Mouse (Mus musculus) midbrain, embryonic 16.5 days (tissue): Measurements from ENCODE around the gene Gm614. TPM values are rescaled to one million over a fixed set of nuclear protein-coding genes. Genes with fewer than 3 reads are reported as not detected.
A peak's percentile ranks its signal among the peaks of the same experiment; 100 is the strongest.

Experiments used
- ATAC-seq: fragments of 200-750 bp; cut with Nextera tagmentation; 2 replicates; pipeline ENCODE4 v1.8.0; 2017; ENCODE audit warnings: moderate TSS enrichment
- H3K27ac ChIP-seq: fragments of 300-500 bp; sonication (generic); 2 replicates; pipeline ENCODE4 v1.5.1; 2014; ENCODE audit warnings: mild to moderate bottlenecking, low read length, mixed read lengths
- H3K27me3 ChIP-seq: fragments of 300-500 bp; sonication (generic); 2 replicates; pipeline ENCODE4 v1.6.1; 2014; ENCODE audit warnings: low read depth, low read length, mixed read lengths; ENCODE audit not compliant: control insufficient read depth, insufficient read depth
- H3K36me3 ChIP-seq: fragments of 300-500 bp; sonication (generic); 2 replicates; pipeline ENCODE4 v1.6.1; 2014; ENCODE audit warnings: mild to moderate bottlenecking, low read length, moderate library complexity, mixed read lengths; ENCODE audit not compliant: control insufficient read depth, insufficient read depth
- H3K4me1 ChIP-seq: fragments of 300-500 bp; sonication (generic); 2 replicates; pipeline ENCODE4 v1.6.1; 2014; ENCODE audit warnings: mild to moderate bottlenecking, low read length, mixed read lengths; ENCODE audit not compliant: control insufficient read depth, insufficient read depth
- H3K4me2 ChIP-seq: fragments of 300-500 bp; sonication (generic); 2 replicates; pipeline ENCODE4 v1.6.1; 2014; ENCODE audit warnings: mild to moderate bottlenecking, low read length, mixed read lengths
- H3K4me3 ChIP-seq: fragments of 300-500 bp; sonication (generic); 2 replicates; pipeline ENCODE4 v1.5.1; 2014; ENCODE audit warnings: low read depth, mild to moderate bottlenecking, low read length, moderate library complexity, mixed read lengths
- H3K9ac ChIP-seq: fragments of 300-500 bp; sonication (generic); 2 replicates; pipeline ENCODE4 v1.6.1; 2014; ENCODE audit warnings: low read depth, low read length, mixed read lengths
- H3K9me3 ChIP-seq: fragments of 300-500 bp; sonication (generic); replicated peaks from 2 replicates; pipeline ENCODE4 v1.6.1; 2014; ENCODE audit warnings: mild to moderate bottlenecking, low read length, mixed read lengths; ENCODE audit not compliant: control insufficient read depth, poor library complexity, severe bottlenecking
- WGBS: fragments of 180-500 bp; shearing (Covaris S2); extraction: QIAGEN DNeasy Blood & Tissue Kit; methylation state at CpG from one replicate; pipeline ENCODE4 v1.1.7; 2014; 5-methylcytosine and 5-hydroxymethylcytosine counted together
- polyA plus RNA-seq: library from polyadenylated mRNA; unstranded; fragments of >200 nt; fragmentation: Nextera tagmentation; extraction: Ambion mirVana; gene quantifications from 2 replicates; pipeline ENCODE4 v1.2.1, GENCODE M21; 2015

Gm614 gene
- polyA plus RNA-seq, 1 experiment from 2014 or later = not detected

- H3K4me1 ChIP-seq = peaks cover 5% of the 10 kb centered on the region
Measured at GRCm38 (mm10) chrX:101221834-101222795, 41.7 kb downstream of the Gm614 start, which contains the start of gene Snx12. Snx12 (minus strand) TSS chrX:101222563.

More at GRCm38 (mm10) chrX:101221834-101222795, 41.7 kb downstream of the Gm614 start, which contains the start of gene Snx12:
- 16% methylated on average over 51 of the region's 55 CpGs for WGBS
- Histone ChIP-seq H3K4me2 (peak within 1 kb of the TSS; percentile 65), H3K27ac (peak within 1 kb of the TSS; percentile 83), H3K9me3 (no peaks in the 10 kb centered on the region), H3K9ac (peak within 1 kb of the TSS; percentile 65), H3K4me3 (peak within 1 kb of the TSS; percentile 57), H3K27me3 (no peaks in the 10 kb centered on the region), H3K36me3 (no peaks in the 10 kb centered on the region)
- ATAC-seq = peak; percentile 98

Other genes starting within 250 kb of the Gm614 start
- 0.10 and 0.11 TPM in 2 replicates for gene Tex11, start 204.3 kb downstream of the Gm614 start, polyA plus RNA-seq
- gene Slc7a3, start 178.0 kb downstream of the Gm614 start, polyA plus RNA-seq = 9.3 and 20.2 TPM in 2 replicates
- gene Snx12, start 41.4 kb downstream of the Gm614 start, polyA plus RNA-seq = 47.9 and 49.5 TPM in 2 replicates
- 0.57 and 0.65 TPM in 2 replicates for gene Foxo4, start 9.5 kb downstream of the Gm614 start, polyA plus RNA-seq
- 5.6 and 5.7 TPM in 2 replicates for gene Il2rg, start 4.3 kb upstream of the Gm614 start, polyA plus RNA-seq
- gene Gm20489, start 5.0 kb upstream of the Gm614 start, polyA plus RNA-seq = not detected in 2 replicates
- gene Med12, start 10.0 kb upstream of the Gm614 start, polyA plus RNA-seq = 24.4 and 26.0 TPM in 2 replicates
- gene Nlgn3, start 35.2 kb upstream of the Gm614 start, polyA plus RNA-seq = 90.9 and 94.7 TPM in 2 replicates
- 1.3 TPM in 2 replicates for gene Gjb1, start 112.4 kb upstream of the Gm614 start, polyA plus RNA-seq
- 110 and 119 TPM in 2 replicates for gene Zmym3, start 156.9 kb upstream of the Gm614 start, polyA plus RNA-seq
- 292 and 324 TPM in 2 replicates for gene Nono, start 165.3 kb upstream of the Gm614 start, polyA plus RNA-seq
- gene Itgb1bp2, start 185.1 kb upstream of the Gm614 start, polyA plus RNA-seq = 1.2 and 2.1 TPM in 2 replicates